Mouse (Mus musculus) G1E (cell line): ENCODE data around the gene Nudc. TPM values are rescaled to one million over a fixed set of nuclear protein-coding genes. Genes with fewer than 3 reads are reported as not detected.

Experiments
- ATAC-seq: 2 replicates; pipeline ENCODE4 v1.8.0; 2016; ENCODE audit warnings: mild to moderate bottlenecking; ENCODE audit not compliant: insufficient number of reproducible peaks, poor library complexity, low FRiP score, severe bottlenecking; ENCODE audit errors: extremely low read depth
- DNase-seq: peaks from one replicate; pipeline ENCODE4 v3.0.0; 2012; ENCODE audit warnings: low spot score
- H3K27me3 ChIP-seq: 2 replicates; pipeline ENCODE4 v1.6.1; 2012; ENCODE audit warnings: mild to moderate bottlenecking, low read length, inconsistent platforms; ENCODE audit not compliant: insufficient read depth
- H3K36me3 ChIP-seq: replicated peaks from 2 replicates; pipeline ENCODE3; 2012; ENCODE audit warnings: mild to moderate bottlenecking, inconsistent platforms
- H3K4me1 ChIP-seq: 2 replicates; pipeline ENCODE4 v1.6.1; 2012; ENCODE audit warnings: low read depth, low read length, inconsistent platforms, mixed read lengths; ENCODE audit not compliant: insufficient read depth
- H3K4me3 ChIP-seq: 2 replicates; pipeline ENCODE4 v1.5.1; 2012; ENCODE audit warnings: low read depth, mild to moderate bottlenecking, inconsistent platforms, low read length, moderate library complexity, mixed read lengths
- H3K9me3 ChIP-seq: replicated peaks from 2 replicates; pipeline ENCODE4 v1.6.1; 2012; ENCODE audit warnings: inconsistent platforms
- CTCF ChIP-seq: IDR thresholded peaks from 2 replicates; pipeline ENCODE4 v1.5.1; 2012; ENCODE audit warnings: low read depth, low read length, inconsistent platforms, mixed read lengths
- GATA1 ChIP-seq: IDR thresholded peaks from 2 replicates; pipeline ENCODE4 v1.6.1; 2012; ENCODE audit warnings: borderline replicate concordance, low read length, inconsistent platforms, mixed read lengths
- GATA2 ChIP-seq: IDR thresholded peaks from 2 replicates; pipeline ENCODE4 v1.6.1; 2012; ENCODE audit warnings: low read depth, low read length, inconsistent platforms, borderline replicate concordance
- POLR2AphosphoS5 ChIP-seq: IDR thresholded peaks from 2 replicates; pipeline ENCODE4 v1.6.1; 2012; ENCODE audit warnings: low read depth, low read length, inconsistent platforms; ENCODE audit not compliant: insufficient replicate concordance
- TAL1 ChIP-seq: conservative IDR thresholded peaks from 2 replicates; pipeline ENCODE4 v1.6.1; 2012; ENCODE audit warnings: low read depth, low read length, inconsistent platforms, mixed read lengths
- polyA plus RNA-seq: library from polyadenylated mRNA; stranded (reverse); fragments of >175 nt; gene quantifications from 2 replicates; pipeline ENCODE4 v1.2.3, GENCODE M21; 2012
- total RNA-seq, 2 experiments: library from RNA; stranded (forward) in 1 of 2; stranded (reverse) in 1 of 2; fragments of 200-1000 nt in 1 of 2; fragments of >200 nt in 1 of 2; fragmentation: Nextera tagmentation in 1 of 2; gene quantifications; 2 replicates each; pipeline ENCODE4 v1.2.3; 2014 to 2017

Nudc gene
- total and polyA plus RNA-seq, 3 experiments: 150 to 629 (median 220) TPM

GRCm38 (mm10) chr4:133494432-133494831, 51.4 kb downstream of the Nudc start:
- DNase-seq (peak; percentile 85), ATAC-seq (peak; percentile 28; the same call in 1 of the 2 replicates)
- TF ChIP-seq GATA2 (no peak), TAL1 (no peak), CTCF (peak; percentile 53)
- Histone ChIP-seq H3K27me3 (peaks cover 49% of the 10 kb centered on the region), H3K4me3 (no peak overlapping the region; the same call in 1 of the 2 replicates), H3K9me3 (peaks cover 11% of the 10 kb centered on the region), H3K4me1 (peaks cover 6% of the 10 kb centered on the region), H3K36me3 (no peaks in the 10 kb centered on the region)

GRCm38 (mm10) chr4:133493895-133494294, 51.9 kb downstream of the Nudc start:
- Histone ChIP-seq H3K36me3 (no peaks in the 10 kb centered on the region), H3K4me1 (peaks cover 11% of the 10 kb centered on the region), H3K9me3 (peaks cover 11% of the 10 kb centered on the region), H3K27me3 (peaks cover 48% of the 10 kb centered on the region), H3K4me3 (no peak overlapping the region)
- ATAC-seq (no peak), DNase-seq (no peak)
- TF ChIP-seq POLR2AphosphoS5 (no peak), TAL1 (no peak), CTCF (no peak), GATA2 (no peak), GATA1 (no peak)

DNA sequence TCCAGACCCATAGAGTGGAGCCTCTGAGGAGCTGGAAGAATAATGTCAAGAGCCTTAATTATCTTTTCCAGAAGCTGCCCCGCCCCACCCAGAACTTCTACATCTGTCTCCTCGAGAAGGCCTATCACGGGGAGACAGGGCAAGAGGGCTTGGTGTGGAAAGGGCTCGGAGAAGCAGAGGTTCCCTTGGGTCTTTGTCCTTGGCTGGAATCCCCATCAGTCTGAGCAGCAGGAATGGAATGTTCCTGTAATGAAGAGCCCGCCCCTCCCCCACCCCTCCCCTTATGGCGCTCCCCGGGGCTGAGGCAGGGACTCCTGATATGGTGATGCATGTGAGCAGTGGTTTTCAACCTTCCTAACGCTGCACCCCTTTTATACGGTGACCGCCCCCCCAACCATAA, 54.0 kb downstream of the Nudc start:
- Histone ChIP-seq H3K4me1 (peaks cover 19% of the 10 kb centered on the region), H3K27me3 (peaks cover 30% of the 10 kb centered on the region), H3K9me3 (no peaks in the 10 kb centered on the region), H3K36me3 (no peaks in the 10 kb centered on the region), H3K4me3 (no peak overlapping the region)
- DNase-seq: no peak
- TF ChIP-seq CTCF: no peak
- TF ChIP-seq TAL1: no peak
- TF ChIP-seq POLR2AphosphoS5: no peak
- TF ChIP-seq GATA1: no peak
- no peak for TF ChIP-seq GATA2
- no peak for ATAC-seq

DNA sequence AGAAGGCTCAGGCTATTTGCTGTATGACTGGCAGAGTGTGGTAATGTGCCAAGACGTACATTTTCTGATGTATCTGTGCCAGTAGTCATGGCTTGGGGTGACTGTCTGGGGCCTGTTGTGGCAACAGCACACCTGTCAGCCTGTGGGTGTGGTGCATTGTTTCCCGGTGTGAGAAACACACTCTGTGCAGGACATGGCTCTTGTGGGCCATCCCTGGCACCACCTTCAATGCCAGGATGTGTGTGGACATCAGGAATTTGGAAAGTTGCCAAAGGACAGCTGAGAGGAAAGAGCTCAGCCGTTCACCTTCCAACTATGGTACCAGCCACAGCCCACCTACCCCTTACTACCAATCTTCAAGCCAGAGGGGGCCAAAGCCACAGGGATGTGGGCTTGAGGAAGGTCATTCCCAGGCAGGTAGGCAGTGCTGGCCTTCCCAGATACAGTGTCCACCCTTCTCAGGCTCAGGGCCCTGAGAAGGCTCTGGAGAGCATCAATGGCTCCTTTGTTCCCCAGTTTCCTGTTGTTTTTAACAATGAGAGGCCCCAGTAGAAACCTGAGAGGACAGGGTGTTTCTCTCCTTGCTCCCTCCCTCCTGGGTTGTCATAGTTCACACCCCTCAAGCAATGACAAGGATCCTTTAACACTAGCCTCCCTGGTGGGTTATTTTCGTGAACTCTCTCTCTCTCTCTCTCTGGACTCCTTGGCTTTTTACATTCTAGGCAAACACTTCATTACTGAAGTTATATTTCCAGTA, 56.1 kb downstream of the Nudc start:
- Histone ChIP-seq H3K27me3 (peaks cover 34% of the 10 kb centered on the region), H3K36me3 (no peaks in the 10 kb centered on the region), H3K9me3 (no peaks in the 10 kb centered on the region), H3K4me1 (peaks cover 19% of the 10 kb centered on the region), H3K4me3 (no peak overlapping the region)
- ATAC-seq (no peak), DNase-seq (no peak)
- TF ChIP-seq TAL1 (no peak), GATA2 (no peak), GATA1 (no peak), CTCF (no peak), POLR2AphosphoS5 (no peak)

DNA sequence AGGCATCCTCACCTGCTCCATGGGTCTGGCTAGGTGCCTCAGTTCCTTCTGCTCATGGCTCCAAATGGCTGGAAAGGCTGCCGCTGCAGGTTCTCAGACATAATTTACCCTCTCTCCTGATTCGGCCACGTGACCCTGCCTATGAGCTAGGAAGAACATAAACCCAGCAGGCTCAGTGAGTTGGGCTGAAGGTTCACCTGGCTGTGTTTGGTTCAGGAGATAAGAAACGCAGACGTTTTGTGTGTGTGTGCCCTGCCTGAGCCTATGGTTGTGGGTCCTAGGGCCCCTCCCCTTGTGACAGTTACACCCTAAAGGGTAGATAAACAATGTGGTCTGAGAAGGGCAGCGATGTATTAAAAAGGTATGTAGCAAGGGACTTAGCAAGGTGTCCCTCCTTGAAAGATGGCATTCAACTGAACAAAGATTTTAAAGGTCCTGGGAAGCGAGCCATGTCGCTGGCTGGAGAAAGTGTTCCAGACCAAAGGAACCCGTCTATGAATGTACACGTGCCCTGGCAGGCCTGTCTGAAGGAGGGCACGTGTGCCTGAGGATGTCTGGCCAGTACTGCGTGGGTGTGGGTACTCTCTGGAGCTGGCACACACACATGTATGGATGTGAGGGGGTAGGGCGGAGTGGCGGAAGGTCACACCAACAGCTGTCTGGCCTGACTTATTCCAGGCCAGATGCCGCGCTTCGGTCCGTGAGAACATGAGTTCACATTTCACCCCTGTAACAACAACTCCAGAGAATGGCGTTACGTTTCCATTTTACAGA, 57.0 kb downstream of the Nudc start:
- peak overlapping the region; percentile 31; the same call in 1 of the 2 replicates for H3K4me3 ChIP-seq
- H3K9me3 ChIP-seq: no peaks in the 10 kb centered on the region
- peaks cover 16% of the 10 kb centered on the region for H3K4me1 ChIP-seq
- ATAC-seq: no peak
- TF ChIP-seq POLR2AphosphoS5 (no peak), CTCF (no peak), GATA2 (no peak), TAL1 (no peak), GATA1 (no peak)
- H3K27me3 ChIP-seq: peaks cover 43% of the 10 kb centered on the region
- H3K36me3 ChIP-seq: no peaks in the 10 kb centered on the region
- DNase-seq: no peak

GRCm38 (mm10) chr4:133486673-133487357, 59.0 kb downstream of the Nudc start:
- no peak for ATAC-seq
- DNase-seq: no peak
- TF ChIP-seq GATA2 (no peak), CTCF (no peak), TAL1 (no peak), GATA1 (no peak), POLR2AphosphoS5 (no peak)
- Histone ChIP-seq H3K9me3 (no peaks in the 10 kb centered on the region), H3K36me3 (no peaks in the 10 kb centered on the region), H3K4me3 (no peak overlapping the region), H3K4me1 (peaks cover 16% of the 10 kb centered on the region), H3K27me3 (peaks cover 52% of the 10 kb centered on the region)
